Mouse (Mus musculus): ENCODE data around the gene Ntn4.

DNA sequence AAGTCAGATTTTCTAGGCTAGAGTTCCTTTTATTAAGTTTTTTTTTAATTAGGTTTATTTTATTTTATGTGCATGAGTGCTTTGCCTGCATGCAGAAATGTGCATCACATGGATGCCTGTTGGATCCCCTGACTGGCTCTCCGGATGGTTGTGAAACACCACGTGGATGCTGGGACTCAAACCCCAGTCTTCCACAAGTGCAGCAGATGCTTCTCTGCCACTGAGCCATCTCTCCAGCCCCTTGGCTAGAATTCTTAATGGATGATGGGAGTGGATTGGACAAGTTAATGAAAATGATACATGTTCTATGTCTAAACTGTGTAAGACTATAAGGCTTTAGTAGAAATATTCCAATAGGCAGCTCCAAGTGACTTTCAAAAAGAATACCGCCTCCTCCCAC lies 47.3 kb downstream of the Ntn4 start:
- TF ChIP-seq CTCF (IDR thresholded peaks at IDR 0.05; ENCODE audit: low read depth) (no peak), EP300 (optimal IDR thresholded peaks at IDR 0.05) (no peak)

Measured in stomach, postnatal 0 days (tissue).